Mouse (Mus musculus): ENCODE measurements around the gene Adcy2. TPM values are rescaled to one million over a fixed set of nuclear protein-coding genes. Genes with fewer than 3 reads are reported as not detected.

Adcy2 gene
- 3.1 and 3.8 TPM in 2 replicates for polyA plus RNA-seq (2012; rRNA removed)

- DNase-seq (ENCODE audit: low spot score): no peak
Measured at GRCm38 (mm10) chr13:68998918-68999801, at the start of gene Adcy2. TSS of gene Adcy2 (minus strand) at chr13:68999541.

- DNase-seq (ENCODE audit: low spot score): no peak
Measured at GRCm38 (mm10) chr13:69036991-69037597, 37.8 kb upstream of the Adcy2 start.

- no peak for DNase-seq (ENCODE audit: low spot score)
Measured at GRCm38 (mm10) chr13:69034621-69035020, 35.3 kb upstream of the Adcy2 start.

- no peak for DNase-seq (ENCODE audit: low spot score)
Measured at GRCm38 (mm10) chr13:69033532-69033931, 34.2 kb upstream of the Adcy2 start.

- no peak for DNase-seq (ENCODE audit: low spot score)
Measured at GRCm38 (mm10) chr13:69029078-69029757, 29.9 kb upstream of the Adcy2 start.

GRCm38 (mm10) chr13:69024964-69025363 is 25.6 kb upstream of the Adcy2 start:
- DNase-seq (ENCODE audit: low spot score): no peak

GRCm38 (mm10) chr13:69023239-69023638 is 23.9 kb upstream of the Adcy2 start:
- DNase-seq (ENCODE audit: low spot score): no peak

- no peak for DNase-seq (ENCODE audit: low spot score)
Measured at GRCm38 (mm10) chr13:69020574-69020973, 21.2 kb upstream of the Adcy2 start.

- DNase-seq (ENCODE audit: low spot score): no peak
Measured at GRCm38 (mm10) chr13:69006915-69007314, 7.6 kb upstream of the Adcy2 start.

- DNase-seq (ENCODE audit: low spot score): no peak
Measured at GRCm38 (mm10) chr13:69006091-69006490, 6.8 kb upstream of the Adcy2 start.

- no peak for DNase-seq (ENCODE audit: low spot score)
Measured at GRCm38 (mm10) chr13:69004406-69004805, 5.1 kb upstream of the Adcy2 start.

- no peak for DNase-seq (ENCODE audit: low spot score)
Measured at GRCm38 (mm10) chr13:69002631-69003030, 3.3 kb upstream of the Adcy2 start.

GRCm38 (mm10) chr13:69002173-69002572 is 2.8 kb upstream of the Adcy2 start:
- DNase-seq (ENCODE audit: low spot score): no peak

- no peak for DNase-seq (ENCODE audit: low spot score)
Measured at GRCm38 (mm10) chr13:68999826-69000225, 485 bp upstream of the Adcy2 start.

- no peak for DNase-seq (ENCODE audit: low spot score)
Measured at GRCm38 (mm10) chr13:68998558-68998917, 803 bp downstream of the Adcy2 start.

GRCm38 (mm10) chr13:68997821-68998551 is 1.4 kb downstream of the Adcy2 start:
- DNase-seq (ENCODE audit: low spot score): no peak

- DNase-seq (ENCODE audit: low spot score): no peak
Measured at GRCm38 (mm10) chr13:68997386-68997785, 2.0 kb downstream of the Adcy2 start.

- DNase-seq (ENCODE audit: low spot score): no peak
Measured at GRCm38 (mm10) chr13:68996661-68997060, 2.7 kb downstream of the Adcy2 start.

- DNase-seq (ENCODE audit: low spot score): no peak
Measured at GRCm38 (mm10) chr13:68985789-68986188, 13.6 kb downstream of the Adcy2 start.

- no peak for DNase-seq (ENCODE audit: low spot score)
Measured at GRCm38 (mm10) chr13:68984000-68984399, 15.3 kb downstream of the Adcy2 start.

- DNase-seq (ENCODE audit: low spot score): no peak
Measured at GRCm38 (mm10) chr13:68981048-68981447, 18.3 kb downstream of the Adcy2 start.

- no peak for DNase-seq (ENCODE audit: low spot score)
Measured at GRCm38 (mm10) chr13:68973143-68973542, 26.2 kb downstream of the Adcy2 start.
